Mouse (Mus musculus) spleen, adult 18-20 months (tissue): Measurements from ENCODE around the gene Pgm5.
"Not testable (repeated sequence)": the region's sequence is repeated elsewhere in the genome, so short reads cannot be mapped to it uniquely, and the experiment has no call there.

Experiments
- DNase-seq, 2 experiments: peaks; one replicate each; pipeline ENCODE4 v3.0.0; 2022; ENCODE audit warnings: mixed read lengths in 2 of 2

Pgm5 gene

DNA sequence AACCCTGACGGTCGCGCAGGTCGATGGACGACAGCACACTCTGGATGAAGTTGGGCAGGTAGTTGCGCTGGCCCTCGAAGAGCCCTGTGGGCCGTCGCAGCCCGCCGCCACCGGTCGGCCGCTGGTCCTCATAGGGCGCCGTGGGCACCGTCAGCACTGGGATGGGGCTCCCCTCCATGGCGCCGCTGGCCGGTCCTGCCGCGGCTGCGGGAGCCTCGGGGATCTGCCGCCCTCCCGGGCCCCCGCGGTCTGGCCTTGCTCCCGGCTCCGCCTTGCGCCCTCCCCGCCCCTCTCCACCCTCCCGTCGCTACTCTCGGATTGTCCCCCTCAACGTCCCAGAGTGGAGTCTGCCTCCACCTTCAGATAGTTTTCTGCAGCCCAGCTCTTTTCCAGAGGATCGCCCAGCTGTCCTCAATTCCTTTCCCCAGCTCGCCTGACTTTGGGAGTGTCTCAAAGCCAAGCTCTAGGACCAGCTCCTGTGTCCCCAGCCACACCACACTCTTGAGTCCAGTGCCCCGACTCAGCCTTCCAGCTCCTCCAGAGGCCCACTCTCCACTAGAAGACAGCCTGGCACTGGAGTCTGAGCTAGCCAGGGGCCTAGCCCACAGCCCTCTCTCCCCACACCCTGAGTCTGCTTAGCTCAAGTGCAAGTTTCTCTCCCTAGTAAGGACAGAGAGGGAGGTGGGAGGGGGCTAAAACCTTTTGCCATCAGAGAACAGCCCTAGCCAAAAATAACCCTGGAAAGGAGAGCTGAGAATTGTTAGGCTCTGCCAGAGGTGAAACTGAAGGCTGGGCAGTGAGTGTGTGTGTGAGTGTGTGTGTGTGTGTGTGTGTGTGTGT is at the start of gene Pgm5:
Gene Pgm5 (minus strand): TSS at position 244 of the 840 bp plus-strand sequence.
- DNase-seq = no peak

DNA sequence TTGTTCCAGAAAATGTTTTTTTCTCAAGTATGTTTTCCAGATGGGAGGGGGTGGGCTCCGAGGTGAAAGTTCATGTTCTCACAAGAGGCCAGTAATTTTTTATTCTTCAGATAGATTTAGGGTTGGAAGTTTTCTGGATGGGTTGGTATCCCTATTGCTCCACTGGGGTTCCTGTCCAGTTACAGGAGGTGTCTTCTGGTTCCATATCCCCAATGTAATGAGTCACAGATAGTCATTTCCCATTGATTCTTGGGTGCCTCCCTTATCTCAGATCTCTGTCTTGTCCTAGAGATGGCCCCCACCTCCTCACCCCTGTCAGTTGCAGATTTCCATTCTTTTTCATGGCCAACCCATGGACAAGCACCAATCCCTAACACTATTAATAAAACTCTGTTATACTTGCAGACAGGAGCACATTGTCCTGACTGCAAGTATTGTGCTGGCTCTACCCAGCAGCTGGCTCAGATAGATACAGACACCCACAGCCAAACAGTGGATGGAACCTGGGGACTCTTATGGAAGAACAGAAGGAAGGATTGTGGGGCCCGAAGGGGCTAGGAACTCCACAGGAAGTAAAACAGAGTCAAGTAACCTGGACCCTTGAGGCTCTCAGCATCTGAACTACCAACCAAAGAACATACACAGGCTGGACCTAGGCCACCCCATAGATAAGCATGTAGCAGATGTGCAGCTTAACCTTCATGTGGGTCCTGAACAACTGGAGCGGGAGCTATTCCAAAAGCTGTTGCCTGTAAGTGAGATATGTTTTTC is 46.9 kb upstream of the Pgm5 start:
- no peak for DNase-seq

DNA sequence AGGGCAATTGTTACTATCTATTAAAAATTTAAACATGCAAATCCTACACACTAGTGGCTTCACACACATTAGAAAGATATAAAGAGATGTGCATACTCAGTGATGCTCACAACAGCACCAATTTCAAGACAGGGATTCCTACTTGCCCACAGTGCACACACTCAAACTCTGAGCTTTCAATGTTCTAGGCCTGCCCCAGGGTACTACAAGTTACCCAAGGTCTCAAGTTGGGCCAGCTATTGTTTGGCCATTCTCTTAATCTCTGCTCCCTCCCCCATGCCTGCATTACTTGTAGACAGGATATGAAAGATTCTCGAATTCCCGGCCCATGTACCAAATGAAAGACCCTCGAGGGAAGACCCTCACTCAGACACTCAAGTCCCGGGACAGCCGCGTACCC is 46.0 kb upstream of the Pgm5 start:
- DNase-seq = no peak

DNA sequence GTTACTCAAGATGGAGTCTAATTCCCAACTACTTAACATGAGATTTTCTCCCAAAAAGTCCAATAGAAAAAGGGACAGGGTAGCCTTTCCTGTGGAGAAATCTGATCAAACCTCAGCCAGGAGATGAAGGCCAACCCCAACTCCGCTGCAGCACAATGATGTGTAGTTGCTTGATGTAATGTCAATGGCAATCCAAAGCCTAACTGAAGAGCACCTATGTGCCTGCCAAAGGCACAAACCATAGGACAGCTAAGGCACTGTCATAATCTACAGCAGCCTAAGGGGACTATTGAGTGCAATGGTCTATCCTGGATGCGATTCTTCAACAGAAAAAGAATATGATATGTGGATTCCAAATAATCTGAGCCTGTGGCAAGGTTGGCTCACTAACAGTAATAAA is 41.2 kb upstream of the Pgm5 start:
- no peak for DNase-seq

DNA sequence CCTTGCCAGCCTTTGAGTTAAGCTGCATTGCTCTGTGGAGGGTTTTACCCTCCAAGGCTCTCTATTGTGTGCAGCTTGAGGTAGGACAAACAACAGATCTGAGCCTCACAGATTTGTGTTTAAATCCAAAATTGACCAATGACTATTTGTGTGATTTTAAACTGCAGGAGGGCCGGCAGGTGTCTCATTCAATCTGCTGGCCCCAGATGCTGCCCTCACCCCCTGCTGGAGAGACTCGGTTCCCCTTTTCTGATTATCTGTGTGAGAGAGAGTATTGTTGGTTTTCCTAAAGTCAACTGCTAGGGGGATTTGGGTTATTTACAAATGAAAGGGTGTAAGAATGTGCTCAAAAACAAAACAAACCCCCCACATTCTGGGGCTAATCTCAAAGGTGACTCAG is 40.6 kb upstream of the Pgm5 start:
- DNase-seq = no peak

DNA sequence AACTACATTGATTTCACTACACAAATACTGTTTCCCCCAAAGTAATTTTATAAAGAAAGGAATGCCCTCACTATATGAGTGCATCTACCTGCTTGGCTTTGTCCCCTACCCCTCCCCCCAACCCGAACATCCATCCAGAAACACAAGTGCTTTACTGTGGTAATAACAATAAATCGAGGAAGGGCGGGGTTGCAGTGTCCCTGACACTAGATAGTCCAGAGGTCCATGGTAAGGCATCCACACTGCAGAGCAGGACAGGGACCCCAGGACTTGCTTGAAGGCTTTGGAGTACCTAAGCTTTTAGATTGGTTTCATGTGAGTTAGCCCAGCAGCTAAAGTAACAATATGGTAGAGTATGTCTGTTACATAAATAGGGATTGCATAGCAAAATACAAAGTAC is 40.0 kb upstream of the Pgm5 start:
- DNase-seq = no peak

DNA sequence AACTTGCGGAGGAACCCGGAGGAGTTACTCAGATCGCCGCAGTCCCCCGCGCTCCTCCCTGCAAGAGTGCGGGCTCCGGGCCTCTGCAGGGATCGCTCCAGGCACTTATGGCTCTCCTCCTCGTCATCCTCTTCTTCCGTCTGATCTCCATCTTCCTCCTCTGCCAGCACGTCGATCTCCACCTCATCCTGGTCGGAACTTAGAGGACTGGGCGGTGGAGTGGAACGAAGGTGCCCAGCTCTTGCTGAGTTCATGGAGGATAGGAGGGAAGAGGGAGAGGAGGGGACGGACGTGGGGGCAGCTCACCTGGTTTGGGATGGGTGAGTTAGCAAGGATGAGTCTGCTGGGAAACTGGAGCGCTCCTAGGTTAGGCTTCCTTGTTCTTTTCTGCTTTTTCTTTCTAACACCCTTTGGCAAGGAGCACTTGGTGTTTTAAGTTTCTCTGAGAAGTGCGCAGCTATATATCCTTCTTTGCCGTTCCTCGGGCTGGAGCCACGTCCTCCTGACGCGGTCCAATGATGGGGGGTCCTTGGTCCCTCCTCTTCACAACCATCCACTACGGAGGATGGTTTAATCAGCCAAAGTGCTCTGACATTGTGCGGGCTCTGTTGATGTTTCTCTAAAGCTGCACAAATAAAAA is 39.0 kb upstream of the Pgm5 start, which contains the start of gene Foxd4:
Gene Foxd4 (minus strand): TSS at position 617 of the 640 bp plus-strand sequence.
- DNase-seq = no peak

DNA sequence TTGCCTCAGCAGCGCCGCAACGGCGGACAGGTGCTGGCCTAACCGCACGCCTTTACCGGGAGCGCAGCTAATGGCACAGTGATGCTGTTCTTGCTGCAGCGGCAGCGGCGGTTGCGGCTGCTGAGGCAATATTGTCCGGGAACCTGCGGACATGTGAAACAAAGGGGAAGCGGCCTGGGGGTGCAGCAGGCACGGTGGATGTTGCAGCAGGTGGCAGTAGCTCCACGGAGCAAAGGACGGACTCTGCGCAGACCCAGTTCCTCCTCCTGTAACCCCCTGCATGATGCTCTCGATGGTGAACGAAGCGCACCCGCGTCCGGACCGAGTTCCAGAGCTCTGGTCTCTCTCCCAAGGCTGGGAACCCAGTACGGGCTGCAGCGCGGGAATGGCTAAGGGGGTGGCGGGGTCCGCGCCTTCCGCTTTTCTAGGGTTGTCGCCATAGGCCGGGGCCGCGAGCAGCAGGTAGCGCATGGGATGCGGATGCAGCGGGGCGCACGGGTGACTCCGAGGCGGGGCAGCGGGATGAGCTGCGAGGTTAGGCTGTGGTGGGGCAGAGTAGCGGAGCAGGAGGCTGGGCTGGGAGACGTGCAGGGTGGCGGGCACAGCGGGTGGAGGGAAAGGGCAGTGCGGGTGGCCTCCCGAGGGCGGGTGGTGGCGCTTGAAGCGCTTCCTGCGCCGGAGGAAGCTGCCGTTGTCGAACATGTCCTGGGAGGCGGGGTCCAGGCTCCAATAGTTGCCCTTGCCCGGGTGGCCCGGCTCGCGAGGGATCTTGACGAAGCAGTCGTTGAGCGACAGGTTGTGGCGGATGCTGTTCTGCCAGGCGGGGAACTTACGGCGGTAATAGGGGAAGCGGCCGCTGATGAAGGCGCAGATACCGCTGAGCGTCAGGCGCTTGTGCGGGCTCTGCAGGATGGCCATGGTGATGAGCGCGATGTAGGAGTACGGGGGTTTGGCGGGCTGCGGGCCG is 38.2 kb upstream of the Pgm5 start:
- peak in 1 of 2 experiments; percentile 30 for DNase-seq

DNA sequence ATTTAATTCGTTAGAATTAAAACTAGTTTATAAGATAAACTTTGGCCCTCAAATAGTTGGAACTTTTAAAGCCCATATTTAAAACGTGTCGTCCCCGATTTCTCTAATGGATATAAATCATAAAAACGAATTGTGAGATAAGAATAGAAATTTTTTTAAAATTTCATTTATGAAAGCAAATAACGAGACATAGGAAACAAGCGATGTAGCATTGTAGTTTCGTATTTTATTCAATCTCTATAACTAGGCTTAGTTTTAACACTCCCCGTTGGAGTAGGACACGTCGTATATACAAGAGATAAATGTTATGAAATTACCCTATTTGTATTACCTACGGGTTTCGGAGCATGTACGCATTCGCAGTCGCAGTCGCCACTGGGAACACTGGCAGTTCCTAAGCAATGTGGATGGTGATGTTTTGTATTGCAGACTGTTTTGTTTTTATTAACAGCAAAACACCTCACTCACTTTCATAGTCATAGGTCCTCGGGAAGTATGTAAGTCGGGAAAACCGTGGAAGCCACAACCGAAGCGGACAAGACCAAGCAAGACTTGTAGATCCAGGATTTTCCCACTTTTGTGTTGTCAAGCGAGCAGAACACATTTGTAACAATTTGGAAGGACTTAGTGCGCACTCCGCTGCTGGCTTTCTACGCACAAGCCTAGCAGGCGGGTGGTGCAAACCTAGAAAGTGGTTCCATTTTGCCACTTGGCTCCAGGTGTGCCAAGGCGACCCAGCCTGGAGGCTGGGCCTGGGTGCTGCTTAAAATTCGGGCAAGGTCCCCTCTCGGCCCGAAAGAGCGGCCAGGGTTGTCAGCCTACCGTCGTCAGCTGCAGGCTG is 37.3 kb upstream of the Pgm5 start:
- DNase-seq = no peak

DNA sequence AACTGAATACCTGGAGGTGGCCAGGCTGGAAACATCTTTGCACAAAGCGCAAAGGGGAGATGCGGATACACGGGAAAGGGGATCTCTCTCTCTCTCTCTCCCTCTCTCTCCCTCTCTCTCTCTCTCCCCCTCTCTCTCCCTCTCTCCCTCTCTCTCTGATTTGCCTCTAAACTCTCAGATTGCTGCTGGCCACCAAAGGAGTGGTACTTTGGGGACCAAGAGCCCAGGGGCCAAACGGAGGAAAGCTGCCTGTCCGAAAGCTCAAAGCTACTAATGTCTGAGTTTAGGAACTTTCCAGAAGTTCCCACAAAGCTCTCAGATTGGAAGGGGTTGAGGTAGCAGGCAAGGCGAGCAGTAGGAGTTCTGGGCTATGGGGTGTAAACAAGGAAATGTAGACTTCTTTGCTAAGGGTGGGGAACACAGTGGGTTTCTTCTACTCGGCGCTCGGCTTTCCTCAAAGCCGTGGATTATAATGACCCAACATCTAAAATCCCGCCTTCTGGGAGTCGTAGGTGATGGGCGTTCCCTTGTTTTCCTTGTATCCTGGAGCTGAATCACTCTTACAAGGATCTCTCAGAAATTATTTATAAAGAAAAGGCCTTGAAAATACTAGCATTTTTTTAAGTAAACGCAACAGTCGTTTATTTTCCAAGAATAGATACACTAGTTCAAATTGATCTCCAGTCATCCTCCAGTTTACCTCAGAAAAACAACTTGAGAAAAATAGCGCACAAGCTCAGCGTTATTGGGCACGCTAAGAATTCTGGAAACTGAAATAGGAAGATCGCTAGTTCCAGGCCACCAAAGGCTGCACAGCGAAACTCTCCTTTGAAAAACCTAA is 36.5 kb upstream of the Pgm5 start:
- no peak for DNase-seq

DNA sequence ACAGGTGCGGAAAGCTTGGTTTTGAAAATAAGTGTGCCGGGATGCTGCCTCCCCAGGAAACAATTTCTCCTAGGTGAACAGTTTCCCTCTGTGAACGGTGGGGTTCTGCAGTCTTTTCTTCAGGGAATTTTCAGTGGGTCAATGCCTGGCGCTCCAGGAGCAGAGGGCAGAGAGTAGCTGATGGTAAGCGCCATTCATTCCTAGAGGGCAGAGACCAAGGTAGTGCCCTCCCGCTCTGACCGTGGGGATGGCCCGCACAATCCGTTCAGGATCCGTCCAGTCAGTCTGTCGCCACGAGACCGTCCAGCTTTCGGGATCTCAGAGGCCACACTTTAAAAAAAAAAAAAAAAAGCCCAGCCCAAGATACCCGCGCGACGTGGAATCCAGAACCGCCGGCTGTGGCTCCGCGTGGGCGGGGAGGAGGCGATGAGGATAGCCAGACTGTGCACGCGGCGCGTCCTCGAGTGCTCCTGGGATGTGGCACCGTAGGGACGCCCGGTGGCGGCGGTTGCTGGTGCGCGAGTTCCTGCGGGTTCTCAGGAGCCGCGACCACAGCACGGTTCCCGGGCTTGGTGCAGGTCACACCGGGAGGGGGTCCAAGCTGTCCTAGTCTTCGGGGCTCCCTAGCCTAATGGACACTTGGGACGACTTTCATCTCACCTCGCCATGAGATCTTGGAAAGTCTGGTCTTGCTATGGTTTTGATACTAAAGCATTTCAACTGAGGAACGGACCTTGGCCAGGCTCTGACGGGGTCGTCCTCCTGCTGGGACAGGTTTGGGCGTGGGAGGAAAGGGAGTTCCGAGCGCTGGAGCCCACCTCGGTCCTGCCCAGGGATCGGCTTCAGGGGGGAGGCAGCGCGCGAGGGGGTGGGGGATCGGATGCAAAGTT is 35.6 kb upstream of the Pgm5 start:
- no peak for DNase-seq

DNA sequence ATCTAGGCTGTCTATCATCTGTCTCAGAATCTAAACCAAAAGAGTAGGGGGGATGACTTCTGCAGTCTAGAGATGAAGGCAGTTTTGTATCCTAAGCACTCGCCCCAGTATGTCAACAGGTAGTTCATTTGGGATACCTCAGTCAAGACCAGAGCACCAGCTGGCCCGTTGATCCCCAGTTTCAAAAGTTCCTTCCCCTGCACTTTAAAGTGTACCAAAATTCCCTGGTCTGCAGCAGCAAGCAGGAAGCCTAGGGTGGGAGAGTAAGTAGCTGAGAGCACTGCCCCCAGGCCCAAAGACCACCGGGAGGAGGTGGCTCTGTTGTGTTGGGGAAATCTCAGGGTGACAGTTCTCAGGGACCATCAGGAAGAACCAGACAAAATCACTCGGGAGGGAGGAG is 34.9 kb upstream of the Pgm5 start:
- no peak for DNase-seq

DNA sequence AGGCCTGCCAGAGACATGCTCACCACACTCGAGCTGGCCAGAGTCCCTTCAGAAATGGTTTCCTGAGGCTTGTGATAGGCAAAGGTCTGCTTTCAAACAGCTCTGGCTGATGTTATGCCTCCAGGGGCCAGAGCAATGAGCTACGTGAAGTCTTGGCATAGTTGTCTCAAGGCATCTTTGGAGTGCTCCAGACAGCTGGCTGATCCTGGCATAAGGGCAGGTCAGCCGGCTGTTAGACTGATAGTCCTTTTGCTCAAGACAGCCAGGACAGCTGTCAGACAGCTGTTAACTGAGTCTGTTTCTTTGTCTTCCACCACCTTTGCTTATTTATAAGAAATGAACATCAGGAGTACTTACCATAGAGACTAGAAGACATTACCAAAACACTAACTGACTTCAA is 25.2 kb upstream of the Pgm5 start:
- no peak for DNase-seq

DNA sequence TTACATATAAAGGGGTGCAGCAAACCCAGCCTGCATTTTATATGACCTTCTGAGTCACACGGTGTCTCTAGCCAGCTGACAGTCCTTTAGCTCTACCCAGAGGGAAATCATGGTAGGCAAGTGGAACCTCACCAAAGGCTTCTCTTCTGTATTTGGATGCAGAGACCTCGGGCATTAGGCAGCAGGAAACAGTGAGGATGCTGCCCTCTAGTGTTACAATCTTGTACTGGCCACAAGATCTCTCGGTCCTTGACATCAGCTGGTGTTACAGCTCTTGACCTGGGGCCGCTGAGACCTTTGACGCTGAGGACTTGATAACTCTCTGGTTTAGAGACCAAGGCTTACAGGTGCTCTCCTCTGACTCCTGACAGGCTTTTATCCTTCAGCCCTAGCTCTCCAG is 23.8 kb upstream of the Pgm5 start:
- DNase-seq = peak in 1 of 2 experiments; percentile 26

DNA sequence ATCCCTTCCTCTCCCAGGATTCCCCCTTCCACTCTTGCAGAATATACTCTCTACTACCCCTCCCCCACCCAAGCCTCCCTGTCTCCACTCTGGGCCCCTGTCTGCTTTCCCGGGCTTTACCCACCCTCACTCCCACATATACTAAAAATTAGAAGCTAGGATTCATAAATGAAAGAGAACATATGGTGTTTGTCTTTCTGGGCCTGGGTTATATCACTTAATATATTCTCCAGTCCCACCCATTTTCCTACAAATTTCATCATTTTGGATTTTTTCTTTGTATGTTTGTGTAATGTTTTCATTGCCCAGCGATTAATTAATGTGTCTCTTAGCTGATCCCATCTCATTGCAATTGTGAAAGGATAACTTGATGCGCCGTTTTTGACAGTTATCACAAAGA is 19.6 kb upstream of the Pgm5 start:
- no peak for DNase-seq

DNA sequence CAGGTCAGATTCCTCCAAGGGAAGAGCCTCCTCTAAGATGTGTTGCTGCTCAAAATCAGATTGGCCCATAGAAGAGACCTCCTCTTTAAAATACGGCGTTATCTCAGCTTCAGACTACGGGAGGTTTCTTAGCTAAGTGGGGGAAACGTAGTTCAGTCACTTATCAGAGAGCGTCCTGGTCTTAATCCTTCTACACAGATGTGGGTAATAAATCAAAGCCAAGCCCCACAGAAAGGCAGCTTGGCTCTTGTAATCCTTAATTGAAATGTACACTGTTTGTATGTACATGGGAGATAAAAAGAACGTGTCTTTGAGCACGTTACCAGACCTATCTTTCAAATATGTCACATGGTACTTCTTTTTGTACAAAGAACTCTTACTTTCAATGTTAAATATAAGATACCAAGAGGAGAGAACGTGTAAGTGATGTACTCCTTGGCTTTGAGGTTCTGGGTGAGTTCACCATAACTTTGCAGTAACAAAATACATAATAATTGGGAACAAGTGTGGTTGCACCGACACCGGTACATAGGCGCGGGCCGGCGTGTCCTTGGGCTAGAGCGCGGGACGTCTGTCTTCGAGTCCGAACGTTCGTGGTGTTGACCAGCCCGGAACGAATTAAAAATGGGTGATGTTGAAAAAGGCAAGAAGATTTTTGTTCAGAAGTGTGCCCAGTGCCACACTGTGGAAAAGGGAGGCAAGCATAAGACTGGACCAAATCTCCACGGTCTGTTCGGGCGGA is 13.6 kb upstream of the Pgm5 start, which contains the start of gene Gm10053:
Gene Gm10053 (plus strand): TSS at position 558 of the 742 bp plus-strand sequence.
- not testable (repeated sequence) for DNase-seq

DNA sequence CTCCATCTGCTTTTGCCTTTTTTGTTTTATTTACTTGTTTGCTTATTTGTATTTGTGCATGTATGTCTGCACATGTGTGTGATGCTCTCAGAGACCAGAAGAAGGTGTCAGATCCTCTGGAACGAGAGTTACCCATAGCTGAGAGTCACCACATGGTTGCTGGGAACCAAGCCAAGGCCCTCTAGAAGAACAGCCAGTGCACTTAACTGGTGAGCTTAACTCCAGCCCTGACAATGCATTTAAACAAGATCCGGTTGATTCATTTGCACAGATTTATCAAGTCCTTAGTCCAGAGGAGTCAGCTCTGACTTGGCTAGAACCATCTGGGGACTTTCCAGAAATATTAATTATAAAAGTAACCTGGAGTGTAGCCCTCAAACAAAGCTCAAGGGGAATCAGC is 12.2 kb upstream of the Pgm5 start:
- no peak for DNase-seq

DNA sequence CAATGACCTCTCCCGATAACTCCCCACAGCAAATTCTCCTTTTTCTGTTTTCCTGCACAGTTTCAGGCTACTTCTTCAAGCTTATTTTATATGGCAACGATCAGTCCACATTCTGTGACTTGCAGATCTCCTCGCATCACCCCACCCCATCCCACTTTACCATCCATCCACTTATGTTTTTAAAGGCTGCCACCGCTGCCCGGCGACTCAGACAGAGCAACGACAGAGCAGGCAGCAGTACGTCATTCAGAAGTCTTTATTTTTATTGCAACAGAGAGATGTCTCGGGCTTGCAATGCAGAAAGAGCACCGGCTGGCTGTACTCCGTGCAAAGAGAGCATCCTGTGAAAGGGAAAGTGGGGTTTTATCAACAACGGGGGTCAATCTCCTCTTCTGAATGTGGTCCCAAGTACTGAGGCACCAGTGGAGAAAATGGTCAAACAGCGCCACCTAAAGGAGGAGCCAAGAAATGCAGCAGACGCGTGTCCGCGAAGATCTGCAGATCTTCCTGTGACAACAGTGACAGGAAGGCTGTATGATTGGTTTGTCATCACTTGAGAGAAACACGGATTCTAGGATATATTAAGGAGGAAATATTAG is 9.5 kb upstream of the Pgm5 start:
- DNase-seq = peak; percentile 15 to 63
